Mouse (Mus musculus) hindbrain, embryonic 11.5 days (tissue): ENCODE measurements around the gene Ctse. TPM values are rescaled to one million over a fixed set of nuclear protein-coding genes. Genes with fewer than 3 reads are reported as not detected.
A peak's percentile ranks its signal among the peaks of the same experiment; 100 is the strongest.

ENCODE experiments used
- ATAC-seq: fragments of 200-750 bp; cut with Nextera tagmentation; 2 replicates; pipeline ENCODE4 v1.8.0; 2017; ENCODE audit warnings: mild to moderate bottlenecking, moderate TSS enrichment, moderate library complexity; ENCODE audit not compliant: low FRiP score
- DNase-seq: peaks from one replicate; pipeline ENCODE4 v3.0.0-alpha.2; 2015; ENCODE audit warnings: low spot score
- H3K27ac ChIP-seq: fragments of 300-500 bp; sonication (generic); 2 replicates; pipeline ENCODE4 v1.5.1; 2014; ENCODE audit warnings: mild to moderate bottlenecking, low read depth, low read length
- H3K27me3 ChIP-seq: fragments of 300-500 bp; sonication (generic); 2 replicates; pipeline ENCODE4 v1.6.1; 2014; ENCODE audit warnings: mild to moderate bottlenecking, low read length, moderate library complexity, mixed read lengths; ENCODE audit not compliant: control insufficient read depth, insufficient read depth
- H3K36me3 ChIP-seq: fragments of 300-500 bp; sonication (generic); 2 replicates; pipeline ENCODE4 v1.6.1; 2014; ENCODE audit warnings: mild to moderate bottlenecking, low read length, moderate library complexity, mixed read lengths; ENCODE audit not compliant: control insufficient read depth, insufficient read depth
- H3K4me1 ChIP-seq: fragments of 300-500 bp; sonication (generic); replicated peaks from 2 replicates; pipeline ENCODE4 v1.6.1; 2014; ENCODE audit warnings: low read length, mixed read lengths; ENCODE audit not compliant: control insufficient read depth, insufficient read depth
- H3K4me2 ChIP-seq: fragments of 300-500 bp; sonication (generic); replicated peaks from 2 replicates; pipeline ENCODE4 v1.6.1; 2014; ENCODE audit warnings: mild to moderate bottlenecking, low read depth, low read length
- H3K4me3 ChIP-seq: fragments of 300-500 bp; sonication (generic); 2 replicates; pipeline ENCODE4 v1.5.1; 2014; ENCODE audit warnings: low read depth, low read length
- H3K9ac ChIP-seq: fragments of 300-500 bp; sonication (generic); 2 replicates; pipeline ENCODE4 v1.6.1; 2014; ENCODE audit warnings: low read depth, low read length
- H3K9me3 ChIP-seq: fragments of 300-500 bp; sonication (generic); 2 replicates; pipeline ENCODE4 v1.6.1; 2016; ENCODE audit warnings: low read length; ENCODE audit not compliant: control insufficient read depth
- WGBS: fragments of 180-500 bp; shearing (Covaris S2); extraction: QIAGEN DNeasy Blood & Tissue Kit; methylation state at CpG from one replicate; pipeline ENCODE4 v1.1.7; 2014; 5-methylcytosine and 5-hydroxymethylcytosine counted together
- polyA plus RNA-seq: library from polyadenylated mRNA; unstranded; fragments of >200 nt; fragmentation: Nextera tagmentation; extraction: Ambion mirVana; gene quantifications from 2 replicates; pipeline ENCODE4 v1.2.1, GENCODE M21; 2014

Gene Ctse
- 0.26 and 0.38 TPM in 2 replicates for polyA plus RNA-seq

- H3K4me1 ChIP-seq = no peaks in the 10 kb centered on the region
- H3K9ac ChIP-seq = no peak within 1 kb of the TSS
- ATAC-seq (no peak), DNase-seq (no peak)
- no peaks in the 10 kb centered on the region for H3K36me3 ChIP-seq
- H3K4me2 ChIP-seq = no peak within 1 kb of the TSS
- 78% methylated on average over 9 of the region's 9 CpGs for WGBS
- H3K27me3 ChIP-seq = no peaks in the 10 kb centered on the region
- H3K4me3 ChIP-seq = no peak within 1 kb of the TSS
- H3K27ac ChIP-seq = no peak within 1 kb of the TSS
- no peaks in the 10 kb centered on the region for H3K9me3 ChIP-seq
Measured at GRCm38 (mm10) chr1:131637791-131638540, at the start of gene Ctse. Gene Ctse (plus strand): TSS chr1:131638306.

GRCm38 (mm10) chr1:131598905-131599304 is 39.2 kb upstream of the Ctse start, which contains the start of gene Avpr1b:
Gene Avpr1b (plus strand): TSS chr1:131599239.
- no peaks in the 10 kb centered on the region for H3K27me3 ChIP-seq
- no peak within 1 kb of the TSS for H3K9ac ChIP-seq
- H3K27ac ChIP-seq = no peak within 1 kb of the TSS
- no peaks in the 10 kb centered on the region for H3K9me3 ChIP-seq
- H3K4me1 ChIP-seq = no peaks in the 10 kb centered on the region
- DNase-seq (no peak), ATAC-seq (no peak)
- no peak within 1 kb of the TSS for H3K4me2 ChIP-seq
- 42% methylated on average over 12 of the region's 12 CpGs for WGBS
- H3K36me3 ChIP-seq = no peaks in the 10 kb centered on the region
- no peak within 1 kb of the TSS for H3K4me3 ChIP-seq

- Histone ChIP-seq H3K27ac (no peak overlapping the region), H3K36me3 (no peaks in the 10 kb centered on the region), H3K27me3 (no peaks in the 10 kb centered on the region), H3K9me3 (no peaks in the 10 kb centered on the region), H3K4me2 (no peak overlapping the region), H3K9ac (no peak overlapping the region), H3K4me1 (no peaks in the 10 kb centered on the region), H3K4me3 (no peak overlapping the region)
- peak; percentile 16 for DNase-seq
- ATAC-seq = no peak
- WGBS = 30% methylated on average over 11 of the region's 11 CpGs
Measured at GRCm38 (mm10) chr1:131600314-131600713, 37.8 kb upstream of the Ctse start.

- Histone ChIP-seq H3K4me1 (no peaks in the 10 kb centered on the region), H3K9me3 (no peaks in the 10 kb centered on the region), H3K9ac (no peak overlapping the region), H3K27me3 (no peaks in the 10 kb centered on the region), H3K4me3 (no peak overlapping the region), H3K4me2 (no peak overlapping the region), H3K27ac (no peak overlapping the region), H3K36me3 (no peaks in the 10 kb centered on the region)
- WGBS = 92% methylated on average over 2 of the region's 2 CpGs
- ATAC-seq (no peak), DNase-seq (no peak)
Measured at GRCm38 (mm10) chr1:131606719-131607118, 31.4 kb upstream of the Ctse start.

GRCm38 (mm10) chr1:131612556-131613155 is 25.4 kb upstream of the Ctse start:
- DNase-seq (no peak), ATAC-seq (no peak)
- Histone ChIP-seq H3K36me3 (no peaks in the 10 kb centered on the region), H3K9me3 (no peaks in the 10 kb centered on the region), H3K4me2 (no peak overlapping the region), H3K27me3 (no peaks in the 10 kb centered on the region), H3K4me1 (no peaks in the 10 kb centered on the region), H3K9ac (no peak overlapping the region), H3K4me3 (no peak overlapping the region), H3K27ac (no peak overlapping the region)
- 55% methylated on average over 4 of the region's 4 CpGs for WGBS

GRCm38 (mm10) chr1:131613361-131614133 is 24.6 kb upstream of the Ctse start:
- Histone ChIP-seq H3K27me3 (no peaks in the 10 kb centered on the region), H3K4me3 (no peak overlapping the region), H3K4me2 (no peak overlapping the region), H3K9me3 (no peaks in the 10 kb centered on the region), H3K4me1 (no peaks in the 10 kb centered on the region), H3K36me3 (no peaks in the 10 kb centered on the region), H3K9ac (no peak overlapping the region), H3K27ac (no peak overlapping the region)
- ATAC-seq (no peak; the same call in 1 of the 2 replicates), DNase-seq (peak; percentile 80)
- 84% methylated on average over 16 of the region's 16 CpGs for WGBS

GRCm38 (mm10) chr1:131614641-131615040 is 23.5 kb upstream of the Ctse start:
- Histone ChIP-seq H3K9ac (no peak overlapping the region), H3K4me3 (no peak overlapping the region), H3K27me3 (no peaks in the 10 kb centered on the region), H3K4me2 (no peak overlapping the region), H3K4me1 (no peaks in the 10 kb centered on the region), H3K27ac (no peak overlapping the region), H3K36me3 (no peaks in the 10 kb centered on the region), H3K9me3 (no peaks in the 10 kb centered on the region)
- DNase-seq (no peak), ATAC-seq (no peak)
- 86% methylated on average over 6 of the region's 6 CpGs for WGBS

GRCm38 (mm10) chr1:131616131-131616530 is 22.0 kb upstream of the Ctse start:
- DNase-seq = no peak
- Histone ChIP-seq H3K9me3 (no peaks in the 10 kb centered on the region), H3K36me3 (no peaks in the 10 kb centered on the region), H3K9ac (no peak overlapping the region), H3K4me3 (no peak overlapping the region), H3K4me2 (no peak overlapping the region), H3K4me1 (no peaks in the 10 kb centered on the region), H3K27ac (no peak overlapping the region), H3K27me3 (no peaks in the 10 kb centered on the region)
- no peak for ATAC-seq
- 68% methylated on average over 1 of the region's 1 CpGs for WGBS
